Mouse (Mus musculus): ENCODE measurements around the gene Usp7.

Usp7 gene

GRCm38 (mm10) chr16:8674165-8674564 lies 117.9 kb downstream of the Usp7 start:
- DNase-seq (ENCODE audit: low spot score in 2 of 2), result no peak

- DNase-seq (ENCODE audit: low spot score in 2 of 2), result no peak
Observed at GRCm38 (mm10) chr16:8673343-8673742, 118.8 kb downstream of the Usp7 start.

DNA sequence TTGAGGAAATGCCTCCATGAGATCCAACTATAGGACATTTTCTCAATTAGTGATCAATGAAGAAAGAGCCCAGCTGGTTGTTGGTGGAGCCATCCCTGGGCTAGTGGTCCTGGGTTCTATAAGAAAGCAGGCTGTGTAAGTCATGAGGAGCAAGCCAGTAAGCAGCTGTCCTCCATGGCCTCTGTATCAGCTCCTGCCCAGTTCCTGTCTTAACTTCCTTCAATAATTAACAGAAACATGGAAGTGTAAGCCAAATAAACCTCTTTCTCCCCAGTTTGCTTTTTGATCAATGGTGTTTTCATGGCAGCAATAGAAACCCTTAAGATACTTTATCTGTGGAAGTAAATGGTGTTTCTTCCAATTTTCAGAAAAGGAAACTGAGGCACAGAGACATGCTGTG lies 119.3 kb downstream of the Usp7 start:
- no peak for DNase-seq (ENCODE audit: low spot score in 2 of 2)

DNA sequence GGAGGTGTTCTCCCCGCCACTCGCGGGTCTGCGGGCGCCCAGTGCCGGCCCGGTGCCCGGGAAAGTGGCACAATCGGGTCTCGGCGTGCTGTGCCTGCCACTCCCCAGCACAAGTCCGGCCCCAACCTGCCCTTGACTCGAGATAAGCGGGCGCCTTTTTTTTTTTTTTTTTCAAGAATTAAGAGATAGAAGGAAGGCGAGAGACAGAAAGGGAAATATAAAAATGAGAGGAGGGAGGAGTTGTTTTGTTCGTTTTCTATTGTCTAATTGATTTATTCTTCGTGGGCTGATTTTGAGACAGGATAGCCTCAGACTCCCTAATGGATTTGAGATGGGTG lies 119.8 kb downstream of the Usp7 start:
- DNase-seq (ENCODE audit: low spot score in 2 of 2), result no peak

GRCm38 (mm10) chr16:8671551-8672349 lies 120.4 kb downstream of the Usp7 start, which contains the start of gene Carhsp1:
Carhsp1 (minus strand) TSS chr16:8672155.
- peak; percentile 78 to 83 for DNase-seq (ENCODE audit: low spot score in 2 of 2)

DNA sequence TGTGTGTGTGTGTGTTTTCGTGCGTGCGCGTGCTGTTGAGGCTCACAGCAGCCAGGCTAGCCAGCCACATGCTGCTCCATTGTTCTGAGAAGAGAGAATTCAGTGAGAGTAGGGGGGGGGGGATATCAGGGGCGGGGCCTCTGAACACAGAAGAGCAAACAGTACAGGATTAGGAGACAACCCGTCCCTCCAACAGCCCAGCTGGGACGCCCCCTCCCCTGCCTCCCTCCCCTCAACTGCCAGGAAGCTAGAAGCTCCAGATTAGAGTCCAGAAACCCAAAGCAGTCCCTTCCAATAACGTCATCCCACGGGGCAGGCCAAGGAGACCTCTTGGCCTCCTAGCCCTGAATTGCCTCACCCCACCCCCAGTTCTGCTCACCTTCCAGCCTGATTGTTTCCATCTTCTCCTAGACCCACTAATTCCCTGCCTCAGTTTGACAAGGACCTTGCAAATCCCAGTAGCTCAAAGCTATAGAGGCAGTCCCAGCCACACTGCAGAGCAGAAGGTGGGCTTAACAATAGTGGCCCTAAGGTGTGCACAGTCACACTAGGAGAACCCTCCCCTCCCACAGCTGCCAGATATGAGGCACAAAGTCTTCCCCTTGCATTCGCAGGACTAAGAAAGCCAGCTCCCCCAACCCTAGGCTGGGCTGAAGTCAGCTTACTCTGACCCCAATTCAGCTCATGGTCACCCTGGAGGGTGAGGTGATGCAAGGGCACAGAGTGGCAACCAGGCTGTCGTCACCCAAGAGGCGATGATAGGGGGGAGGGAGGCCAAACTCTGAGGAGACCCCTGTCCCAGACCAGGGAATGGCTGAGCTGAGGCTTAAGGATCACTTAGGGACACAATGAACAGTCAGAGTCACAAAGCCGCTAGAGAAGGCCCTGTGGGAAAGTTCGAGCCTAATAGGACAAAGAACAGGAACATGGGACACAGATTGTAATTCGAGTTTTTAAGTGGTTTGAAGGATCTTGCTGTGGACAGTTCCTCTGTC lies 121.8 kb downstream of the Usp7 start:
- no peak for DNase-seq (ENCODE audit: low spot score in 2 of 2)

- DNase-seq (ENCODE audit: low spot score in 2 of 2), result no peak
Observed at GRCm38 (mm10) chr16:8669432-8669831, 122.7 kb downstream of the Usp7 start.

DNA sequence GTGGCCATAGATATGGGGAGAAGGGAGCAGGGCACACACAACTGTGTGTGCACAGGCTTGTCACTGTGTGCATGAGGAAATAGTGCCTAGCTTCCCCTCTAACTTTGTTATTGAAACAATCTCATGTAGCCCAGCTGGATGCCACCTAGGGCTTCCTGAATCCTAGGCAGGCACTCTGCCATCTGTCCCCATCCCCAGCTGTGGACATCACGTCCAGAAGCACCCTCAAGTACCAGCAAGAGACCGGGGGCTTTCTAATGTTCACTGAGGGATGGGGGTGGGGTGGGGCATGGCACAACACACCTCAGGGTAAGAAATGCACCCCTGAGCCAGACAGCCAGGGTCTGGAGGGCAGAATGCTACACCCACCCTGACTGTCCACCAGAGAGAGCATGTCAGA lies 123.7 kb downstream of the Usp7 start:
- DNase-seq (ENCODE audit: low spot score in 2 of 2), result no peak

DNA sequence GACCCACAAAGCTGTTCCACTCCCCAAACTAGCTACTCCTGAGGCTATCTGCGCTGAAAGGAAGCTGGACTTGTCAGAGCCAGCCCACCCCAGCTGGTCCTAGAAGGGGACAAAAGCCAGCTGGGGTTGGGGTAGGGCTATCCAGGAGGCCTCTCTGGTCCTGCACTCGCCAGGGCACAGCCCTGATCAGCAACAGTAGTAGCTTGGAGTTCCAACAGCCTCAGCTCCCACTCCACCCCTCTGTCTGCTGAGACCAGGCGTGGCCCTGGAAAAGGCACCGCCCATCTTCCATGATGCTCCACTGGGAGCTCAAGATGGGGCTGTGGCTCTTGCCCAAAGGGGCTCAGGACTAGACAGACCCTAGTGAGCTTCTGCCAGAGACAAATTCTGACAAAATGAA lies 124.3 kb downstream of the Usp7 start:
- no peak for DNase-seq (ENCODE audit: low spot score in 2 of 2)

GRCm38 (mm10) chr16:8667261-8667660 lies 124.8 kb downstream of the Usp7 start:
- DNase-seq (ENCODE audit: low spot score in 2 of 2), result no peak

DNA sequence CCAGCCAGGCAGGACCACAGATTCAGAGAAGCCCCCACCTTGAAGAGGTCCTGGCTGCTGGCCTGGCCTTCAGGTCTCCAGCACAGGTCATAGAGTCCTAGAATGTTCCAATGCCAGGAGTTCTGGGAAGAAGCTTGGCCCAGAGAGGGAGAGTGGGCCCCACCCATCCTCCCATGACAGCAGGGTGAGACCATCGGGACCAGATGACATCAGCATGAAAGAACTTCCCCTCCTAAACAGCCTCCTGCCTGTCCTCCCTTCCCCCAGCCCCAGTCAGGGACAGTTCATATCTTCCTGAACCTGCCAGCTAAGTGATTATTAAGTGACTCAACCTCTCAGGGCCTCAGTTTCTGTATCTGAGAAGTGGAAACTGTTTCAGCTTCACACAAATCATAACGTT lies 125.7 kb downstream of the Usp7 start:
- DNase-seq (ENCODE audit: low spot score in 2 of 2), result no peak

DNA sequence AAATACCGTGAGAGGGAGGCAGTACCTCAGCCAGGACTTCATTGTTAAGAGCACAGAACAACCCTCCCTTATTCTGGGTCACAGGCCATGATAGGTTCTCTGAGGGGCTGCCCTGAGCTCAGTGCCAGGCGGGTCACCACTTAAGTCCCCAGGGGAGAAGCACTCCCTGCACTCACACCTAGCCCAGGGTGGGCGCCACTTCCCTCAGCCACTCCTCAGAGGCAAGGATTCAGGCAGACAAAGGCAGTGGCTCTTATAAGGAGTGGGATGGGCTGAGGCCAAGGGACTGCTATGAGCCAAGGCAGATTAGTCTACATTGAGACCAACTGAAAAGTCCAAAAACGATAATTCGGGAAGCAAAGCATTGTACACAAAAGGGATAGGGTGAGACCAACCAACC lies 126.7 kb downstream of the Usp7 start:
- DNase-seq (ENCODE audit: low spot score in 2 of 2), result no peak

DNA sequence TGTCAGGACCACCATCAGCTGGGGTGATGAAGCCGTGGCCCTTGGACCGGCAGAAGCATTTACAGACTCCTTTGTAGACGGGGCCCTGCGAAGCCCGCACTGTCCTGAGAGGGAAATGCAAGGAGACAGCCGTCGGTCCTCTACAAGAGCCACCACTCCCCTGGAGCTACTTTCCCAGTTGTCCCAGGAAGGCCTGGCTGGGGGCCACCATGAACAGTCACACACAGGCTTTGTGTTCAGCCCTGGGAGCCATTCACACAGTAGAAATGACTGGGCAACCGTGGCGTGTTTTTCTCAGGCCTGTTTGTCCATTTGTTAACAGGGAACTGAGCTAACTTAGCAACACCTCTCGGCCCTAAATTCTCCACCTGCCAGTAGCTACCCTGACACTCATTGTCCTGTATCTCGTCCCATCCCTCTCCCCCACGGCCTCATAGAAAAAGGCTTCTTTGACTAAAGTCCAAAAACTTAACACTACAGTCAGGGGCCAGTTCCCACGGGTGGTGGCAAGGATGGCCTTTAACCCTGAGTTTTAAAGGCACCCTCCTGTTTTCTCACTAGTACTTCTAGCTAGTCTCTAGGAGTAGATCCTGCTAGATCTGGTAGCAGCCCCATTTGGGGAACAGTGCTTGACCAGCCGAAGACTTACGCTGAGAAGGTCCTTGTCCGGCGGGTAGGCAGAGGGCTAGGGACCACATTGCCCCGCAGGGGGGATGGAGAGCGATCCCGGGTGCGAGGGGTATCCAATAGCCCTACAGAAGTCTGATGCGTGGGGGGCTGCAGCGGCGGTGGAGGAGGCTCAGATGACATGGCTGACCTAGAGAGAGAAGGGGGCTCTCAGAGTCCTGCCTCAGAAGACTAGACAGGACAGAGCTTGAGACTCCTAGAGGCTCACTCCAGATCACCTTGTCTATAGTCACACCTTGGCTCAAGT lies 128.2 kb downstream of the Usp7 start:
- no peak for DNase-seq (ENCODE audit: low spot score in 2 of 2)

GRCm38 (mm10) chr16:8663022-8663421 lies 129.1 kb downstream of the Usp7 start:
- DNase-seq (ENCODE audit: low spot score in 2 of 2), result no peak

GRCm38 (mm10) chr16:8658764-8659163 lies 133.3 kb downstream of the Usp7 start:
- DNase-seq (ENCODE audit: low spot score in 2 of 2), result no peak

DNA sequence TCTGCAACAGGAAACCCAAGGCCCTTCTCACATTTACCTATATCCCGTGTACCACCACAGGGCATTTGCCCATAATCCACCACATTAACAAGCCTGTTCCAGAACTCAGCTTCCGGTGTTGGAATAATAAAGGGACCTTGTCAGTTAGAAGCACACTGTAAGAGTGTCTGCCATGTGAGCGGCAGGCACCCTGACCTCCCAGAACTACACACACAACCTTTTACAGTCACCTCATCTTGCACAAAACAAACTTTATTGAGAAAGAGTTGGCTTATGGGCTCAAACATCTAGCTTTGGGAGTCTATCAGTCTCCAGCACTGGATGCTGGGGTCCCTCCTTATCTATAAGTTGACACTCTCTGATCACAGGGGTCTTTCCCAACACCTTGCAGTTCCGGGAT lies 133.8 kb downstream of the Usp7 start:
- DNase-seq (ENCODE audit: low spot score in 2 of 2), result no peak

GRCm38 (mm10) chr16:8656256-8656655 lies 135.9 kb downstream of the Usp7 start:
- DNase-seq (ENCODE audit: low spot score in 2 of 2), result no peak

DNA sequence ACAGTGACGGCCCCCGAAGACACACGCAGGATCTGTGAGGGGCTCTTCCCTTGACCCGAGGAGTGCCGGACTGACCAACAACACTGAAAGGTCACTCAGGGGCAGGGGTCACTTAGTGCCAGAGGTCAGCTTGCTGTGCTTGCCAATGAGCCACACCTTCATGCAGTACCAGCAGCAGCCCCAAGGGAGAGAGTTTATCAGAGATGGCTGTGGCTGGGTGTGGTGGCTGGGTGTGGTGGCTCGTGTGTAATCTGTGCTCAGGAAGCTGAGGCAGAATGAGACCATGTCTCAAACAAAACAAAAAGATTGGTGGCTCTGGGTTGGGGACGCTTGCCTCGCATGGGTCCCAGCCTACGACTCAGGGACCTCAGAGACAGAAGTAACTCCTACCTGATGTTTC lies 136.5 kb downstream of the Usp7 start:
- DNase-seq (ENCODE audit: low spot score in 2 of 2), result no peak

DNA sequence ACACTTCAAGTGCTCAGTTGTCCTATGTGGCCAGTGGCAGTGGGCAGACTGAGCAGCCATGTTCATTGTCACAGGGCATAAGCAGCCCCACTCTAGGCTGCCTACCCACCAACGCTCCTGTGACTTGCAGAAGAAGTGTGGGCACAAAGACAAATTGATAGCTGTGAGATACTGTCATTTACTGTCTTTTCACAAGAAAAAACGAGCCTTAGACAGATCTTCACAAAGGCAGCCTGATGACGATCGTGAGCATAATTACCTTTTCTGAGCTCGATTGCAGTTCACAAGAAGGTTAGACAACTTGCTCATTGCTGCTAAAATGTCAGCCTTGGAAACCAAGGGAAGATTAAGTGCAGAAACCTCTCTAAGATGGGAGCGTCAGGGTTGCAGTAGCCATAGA lies 137.0 kb downstream of the Usp7 start:
- DNase-seq (ENCODE audit: low spot score in 2 of 2), result no peak

DNA sequence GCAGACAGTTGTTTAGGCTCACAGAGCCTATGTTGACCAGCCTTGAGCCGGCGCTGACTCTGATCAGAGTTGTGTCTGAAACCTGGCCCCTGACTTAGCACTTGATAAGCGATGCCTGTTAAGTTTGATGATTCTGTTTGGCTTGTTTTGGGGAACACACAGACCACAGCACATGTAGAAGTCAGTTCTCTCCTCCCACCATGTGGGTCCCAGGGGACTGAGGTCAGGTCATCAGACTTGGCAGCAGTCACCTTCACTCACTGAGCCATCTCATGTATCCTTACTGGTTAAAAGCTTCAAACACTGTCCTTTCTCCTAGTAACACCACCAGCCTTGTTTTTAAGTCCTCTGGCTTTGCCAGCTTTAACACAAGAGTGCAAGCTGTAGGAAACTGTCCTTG lies 142.1 kb downstream of the Usp7 start:
- no peak for DNase-seq (ENCODE audit: low spot score in 2 of 2)

DNA sequence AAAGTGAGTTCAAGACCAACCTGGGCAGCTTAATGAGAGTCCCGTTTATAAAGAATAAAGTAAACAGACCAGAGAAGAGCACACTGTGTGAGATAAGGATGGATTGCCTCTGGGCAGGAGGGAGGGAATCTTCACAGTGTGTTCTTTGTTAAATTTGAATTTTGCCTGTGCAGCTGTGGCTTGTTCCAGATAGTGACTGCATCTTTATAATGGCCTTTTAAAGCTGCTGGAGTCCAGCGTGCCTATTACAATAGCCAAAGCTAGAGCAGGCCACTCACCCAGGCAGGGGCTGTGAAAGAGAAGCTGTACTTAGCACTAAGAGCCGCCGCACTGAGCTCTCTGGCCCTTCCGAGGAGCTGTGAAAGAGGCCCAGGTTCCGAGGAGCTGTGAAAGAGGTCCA lies 146.6 kb downstream of the Usp7 start:
- no peak for DNase-seq (ENCODE audit: low spot score in 2 of 2)

GRCm38 (mm10) chr16:8643855-8644254 lies 148.3 kb downstream of the Usp7 start:
- DNase-seq (ENCODE audit: low spot score in 2 of 2), result no peak

Measured in frontal cortex, postnatal 14 days (tissue).